Mouse (Mus musculus): ENCODE data around the gene Tpcn2. TPM values are rescaled to one million over a fixed set of nuclear protein-coding genes. Genes with fewer than 3 reads are reported as not detected.

The Tpcn2 gene
- total RNA-seq (2021) = 1 to 10 TPM; 5.8 to 6.4 TPM
- long read RNA-seq, partial matches to known transcripts = 0 of 2 reads
- long read RNA-seq, other reads (novel, unspliced or antisense) = 2 of 2 reads

GRCm38 (mm10) chr7:145283487-145284187 lies at the start of gene Tpcn2:
Tpcn2 (minus strand) TSS chr7:145284011.
- DNase-seq (ENCODE audit: low spot score in 2 of 2) = peak; percentile 91 to 94

DNA sequence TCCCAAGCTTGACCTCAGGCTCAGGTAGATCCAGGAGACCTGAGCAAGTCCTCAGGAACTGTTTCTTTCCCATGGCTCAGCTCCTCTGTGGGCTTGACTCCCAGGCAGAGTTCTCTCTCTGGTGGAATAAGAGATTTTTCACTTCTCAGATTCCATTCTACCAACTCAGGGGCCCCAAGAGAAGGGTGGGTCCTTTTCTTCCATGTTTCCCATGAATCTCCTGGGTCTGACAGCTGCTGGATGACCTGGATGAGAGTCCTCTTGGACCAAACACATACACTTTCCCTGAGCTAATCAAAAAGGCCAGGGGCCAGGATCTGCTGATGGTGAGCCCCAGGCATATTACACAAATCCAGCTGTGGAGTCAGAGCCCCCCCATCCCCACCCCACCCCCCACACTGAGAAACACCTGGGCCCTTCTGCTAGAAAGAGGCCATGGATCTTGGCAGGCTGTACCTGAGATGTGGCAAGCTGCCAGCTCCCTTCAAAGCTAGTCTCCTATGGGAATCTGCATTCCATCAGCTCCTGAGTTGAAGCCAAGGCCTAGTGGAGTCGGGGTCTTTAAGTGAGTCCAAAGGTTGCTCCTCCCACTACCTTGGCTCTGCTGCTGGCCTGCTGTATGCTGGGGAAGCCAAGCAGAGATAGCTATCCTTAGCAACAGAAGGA lies 48.7 kb upstream of the Tpcn2 start:
- no peak for DNase-seq (ENCODE audit: low spot score in 2 of 2)

DNA sequence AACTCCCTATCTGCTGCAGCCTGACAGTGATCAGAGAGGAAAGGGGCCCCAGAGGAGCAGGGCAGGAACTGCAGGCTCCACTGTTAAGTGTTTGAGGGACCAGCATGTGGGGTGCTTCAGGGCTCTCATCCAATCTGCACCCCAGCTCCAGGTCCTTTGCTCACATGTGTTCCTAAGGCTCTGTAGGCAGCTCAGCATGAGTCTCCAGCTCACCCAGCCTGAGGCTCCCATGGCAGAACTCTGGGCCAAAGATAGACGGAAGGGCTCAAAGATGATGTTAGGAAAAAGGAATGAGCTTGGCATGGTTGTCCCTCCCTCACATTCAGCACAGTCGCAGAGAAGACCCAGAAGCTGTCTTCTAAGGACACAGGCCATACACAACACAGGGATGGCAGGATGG lies 46.8 kb upstream of the Tpcn2 start:
- DNase-seq (ENCODE audit: low spot score in 2 of 2) = no peak

DNA sequence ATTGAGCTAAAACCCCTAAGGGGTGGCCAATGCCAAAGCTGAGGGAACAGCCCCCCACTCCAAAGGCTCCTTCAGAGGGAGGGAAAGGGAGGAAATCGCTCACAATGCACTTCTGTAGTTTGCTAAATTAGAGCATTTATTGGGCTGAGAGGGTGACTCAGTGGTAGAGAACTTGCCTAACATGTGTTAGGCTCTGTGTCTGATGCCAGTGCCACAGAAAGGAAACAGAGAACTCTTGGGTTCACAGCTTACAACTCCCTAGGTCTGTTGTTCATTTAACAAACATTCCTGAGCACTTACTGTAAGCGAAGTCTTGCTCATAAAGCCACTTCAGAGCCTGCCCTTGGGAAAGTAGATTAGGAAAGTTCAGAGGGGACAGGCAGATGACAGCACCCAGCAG lies 46.2 kb upstream of the Tpcn2 start:
- no peak for DNase-seq (ENCODE audit: low spot score in 2 of 2)

DNA sequence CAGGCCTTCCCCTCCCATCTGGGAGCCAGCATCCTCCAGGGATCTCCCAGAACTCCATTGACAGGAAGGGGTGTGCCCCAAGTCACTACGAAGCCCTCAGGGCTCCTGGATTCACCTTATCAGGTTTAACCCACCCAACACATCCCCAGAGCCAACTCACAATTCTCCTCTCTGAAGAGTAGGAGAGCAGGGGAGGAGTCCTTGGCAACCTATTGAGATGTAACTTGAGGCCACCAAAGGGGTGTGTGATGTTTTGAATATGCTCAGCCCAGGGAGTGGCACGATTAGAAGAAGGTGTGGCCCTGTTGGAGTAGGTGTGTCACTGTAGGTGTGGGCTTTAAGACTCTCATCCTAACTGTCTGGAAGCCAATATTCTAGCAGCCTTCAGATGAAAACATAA lies 41.9 kb upstream of the Tpcn2 start:
- no peak for DNase-seq (ENCODE audit: low spot score in 2 of 2)

- no peak for DNase-seq (ENCODE audit: low spot score in 2 of 2)
Measured at GRCm38 (mm10) chr7:145323607-145324006, 39.8 kb upstream of the Tpcn2 start.

DNA sequence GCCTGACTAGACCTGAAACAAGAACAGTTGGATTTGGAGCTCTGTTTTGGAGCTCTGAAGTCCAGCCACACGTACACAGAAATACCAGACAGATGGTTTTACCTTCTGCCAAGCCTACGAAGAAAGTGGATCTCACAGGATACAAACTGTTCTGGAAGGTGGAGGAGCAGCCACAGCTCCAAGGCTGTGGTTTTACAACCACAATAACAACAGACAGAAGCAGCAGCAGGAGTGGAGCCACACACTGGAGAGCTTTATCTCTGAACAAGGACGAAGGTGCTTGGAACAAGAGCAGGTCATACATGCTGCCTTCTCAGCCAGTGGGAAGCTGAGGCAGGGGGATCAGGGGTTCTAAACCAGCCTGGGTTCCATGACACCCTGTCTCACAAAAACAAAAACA lies 35.7 kb upstream of the Tpcn2 start:
- DNase-seq (ENCODE audit: low spot score in 2 of 2) = peak in 1 of 2 experiments; percentile 28

DNA sequence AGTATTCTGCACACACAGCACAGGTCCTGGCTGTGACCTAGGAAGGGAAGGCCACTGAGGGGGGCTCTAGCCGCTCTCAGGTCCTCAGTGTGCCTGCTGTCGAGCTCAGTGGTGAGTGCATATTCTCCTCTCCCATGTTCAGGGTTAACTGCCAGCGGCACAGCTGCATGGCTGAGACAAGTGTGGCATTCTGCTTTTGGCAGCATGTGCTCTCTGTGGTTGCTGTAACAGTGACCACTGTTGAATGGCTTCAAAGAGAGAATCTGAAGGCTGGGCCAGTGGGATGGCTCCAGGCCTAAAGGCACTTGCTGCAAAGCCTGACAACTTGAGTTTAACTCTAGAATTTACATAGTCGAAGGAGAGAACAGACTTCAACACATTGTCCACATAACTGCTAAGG lies 33.7 kb upstream of the Tpcn2 start:
- DNase-seq (ENCODE audit: low spot score in 2 of 2) = no peak

- no peak for DNase-seq (ENCODE audit: low spot score in 2 of 2)
Measured at GRCm38 (mm10) chr7:145314785-145315411, 31.1 kb upstream of the Tpcn2 start, which contains the start of gene Mrgprd. Mrgprd (plus strand) TSS chr7:145314835.

- no peak for DNase-seq (ENCODE audit: low spot score in 2 of 2)
Measured at GRCm38 (mm10) chr7:145312137-145312536, 28.3 kb upstream of the Tpcn2 start.

DNA sequence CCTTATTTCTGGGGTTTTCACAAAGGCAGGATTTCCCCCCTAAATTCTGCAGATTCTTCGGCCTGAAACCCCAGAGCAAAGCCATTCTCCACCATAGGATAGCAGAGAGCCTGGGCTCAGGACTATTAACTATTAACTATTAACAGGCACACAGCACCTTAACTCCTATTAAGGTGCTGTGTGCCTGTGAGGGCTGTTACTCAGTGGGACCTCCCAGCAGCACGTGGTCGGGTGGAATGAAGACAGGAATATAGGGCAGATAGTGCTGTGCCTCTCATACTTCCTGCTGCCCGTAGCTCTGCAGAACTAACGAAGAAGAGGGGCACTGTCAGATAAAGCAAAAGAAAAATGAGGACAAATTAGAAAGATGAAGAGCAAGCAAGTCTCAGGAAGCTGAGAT lies 26.7 kb upstream of the Tpcn2 start:
- no peak for DNase-seq (ENCODE audit: low spot score in 2 of 2)

DNA sequence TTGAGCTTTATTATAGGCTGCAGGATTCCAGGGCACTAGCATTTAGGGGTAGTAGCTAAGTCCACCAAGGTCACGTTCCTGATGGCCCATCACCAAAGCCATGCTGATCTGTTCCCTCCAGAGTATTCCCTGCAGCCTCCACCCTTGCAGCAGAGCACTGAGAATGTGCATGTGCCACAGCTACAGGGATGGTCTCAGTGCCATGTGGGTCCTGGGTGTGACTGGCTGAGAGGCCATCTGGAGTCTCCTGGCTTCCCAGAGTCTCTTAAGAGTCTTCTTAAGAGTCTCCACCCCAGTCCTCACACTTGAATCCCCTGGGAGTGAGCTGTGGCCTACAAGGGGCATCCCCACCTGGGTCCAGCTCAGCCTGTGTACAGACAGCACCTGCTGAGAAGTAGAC lies 26.1 kb upstream of the Tpcn2 start:
- no peak for DNase-seq (ENCODE audit: low spot score in 2 of 2)

GRCm38 (mm10) chr7:145308866-145309265 lies 25.1 kb upstream of the Tpcn2 start:
- DNase-seq (ENCODE audit: low spot score in 2 of 2) = no peak

- peak in 1 of 2 experiments; percentile 51 for DNase-seq (ENCODE audit: low spot score in 2 of 2)
Measured at GRCm38 (mm10) chr7:145308061-145308675, 24.4 kb upstream of the Tpcn2 start.

GRCm38 (mm10) chr7:145307636-145308035 lies 23.8 kb upstream of the Tpcn2 start:
- DNase-seq (ENCODE audit: low spot score in 2 of 2) = no peak

GRCm38 (mm10) chr7:145304153-145304552 lies 20.3 kb upstream of the Tpcn2 start:
- no peak for DNase-seq (ENCODE audit: low spot score in 2 of 2)

- DNase-seq (ENCODE audit: low spot score in 2 of 2) = no peak
Measured at GRCm38 (mm10) chr7:145302488-145303285, 18.9 kb upstream of the Tpcn2 start.

DNA sequence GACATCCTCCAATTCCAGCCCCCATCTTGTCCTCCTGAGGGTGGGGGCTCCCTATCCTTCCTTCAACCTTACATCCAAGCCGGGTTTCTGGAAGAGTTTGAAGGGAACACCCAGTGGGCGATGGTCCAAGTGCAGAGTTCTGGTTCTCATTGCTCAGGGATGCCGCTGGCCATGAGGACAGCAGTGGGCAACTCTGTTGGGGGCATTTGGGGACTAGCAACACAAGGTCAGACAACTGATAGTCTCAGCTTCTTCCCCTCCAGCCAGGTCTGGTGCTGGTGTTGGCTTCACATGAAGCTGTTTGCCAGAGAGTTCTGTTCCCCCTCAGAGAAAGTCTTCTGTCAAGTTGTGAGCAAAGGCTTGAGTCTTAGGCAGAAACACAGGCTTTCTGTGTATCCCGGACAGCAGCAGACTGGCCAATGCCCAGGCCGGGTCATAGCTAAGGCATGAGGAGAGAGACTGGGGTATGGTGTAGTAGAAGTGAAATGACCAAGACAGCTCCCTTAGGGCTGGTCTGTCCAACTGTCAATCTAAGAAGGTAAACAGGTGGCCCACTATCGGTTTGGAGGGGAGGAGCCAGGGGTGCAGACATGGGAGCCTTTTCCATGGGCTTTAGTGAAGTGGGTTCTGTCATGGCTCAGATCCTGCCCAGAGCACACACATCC lies 17.7 kb upstream of the Tpcn2 start:
- no peak for DNase-seq (ENCODE audit: low spot score in 2 of 2)

- DNase-seq (ENCODE audit: low spot score in 2 of 2) = no peak
Measured at GRCm38 (mm10) chr7:145301008-145301340, 17.2 kb upstream of the Tpcn2 start.

DNA sequence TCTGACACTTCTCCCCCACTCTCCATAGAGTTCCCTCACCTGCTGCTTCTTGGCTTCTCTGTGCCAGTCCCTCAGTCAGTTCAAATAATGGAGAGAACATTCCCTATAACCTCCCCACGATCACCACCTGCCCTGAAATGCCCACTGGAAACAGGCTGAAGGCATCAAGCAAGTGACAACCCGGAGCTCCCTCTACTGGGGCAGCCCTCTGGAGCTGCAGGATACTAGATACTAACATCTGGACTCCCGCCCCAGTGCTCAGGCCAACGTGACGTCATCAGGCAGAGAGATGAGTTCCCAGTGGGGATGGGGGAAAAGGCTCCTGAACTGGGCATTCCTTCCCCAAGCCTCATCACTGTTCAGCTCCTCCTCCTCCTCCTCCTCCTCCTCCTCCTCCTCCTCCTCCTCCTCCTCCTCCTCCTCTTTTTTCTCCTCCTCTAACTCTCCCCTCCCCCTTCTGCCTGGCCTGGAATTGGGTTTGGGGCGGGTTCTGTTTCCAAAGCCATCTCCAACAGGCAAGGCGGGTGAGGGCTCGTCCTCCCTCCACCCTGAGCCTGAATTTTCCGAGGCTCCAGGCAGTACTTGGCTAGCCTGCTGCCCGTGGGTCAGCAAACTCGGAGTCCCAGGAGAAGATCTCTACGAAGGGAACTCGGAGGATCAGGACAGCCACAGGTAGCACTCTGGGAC lies 16.7 kb upstream of the Tpcn2 start, which contains the start of gene Mrgprf:
Gene Mrgprf, plus strand, starts transcription at position 508 of the 687 bp plus-strand sequence.
- DNase-seq (ENCODE audit: low spot score in 2 of 2) = peak in 1 of 2 experiments; percentile 26
